Mouse (Mus musculus): ENCODE data around the gene A430078G23Rik. TPM values are rescaled to one million over a fixed set of nuclear protein-coding genes. Genes with fewer than 3 reads are reported as not detected.

The A430078G23Rik gene
- polyA plus RNA-seq, 1 experiment from 2014 or later: 0.87 TPM

Other genes starting within 250 kb of the A430078G23Rik start
- gene Insr, start 73.8 kb upstream of the A430078G23Rik start, polyA plus RNA-seq (2016; fragmentation: Nextera tagmentation; extraction: Ambion mirVana): 18.1 and 20.1 TPM in 2 replicates
- gene Arhgef18, start 39.6 kb downstream of the A430078G23Rik start, polyA plus RNA-seq (2016; fragmentation: Nextera tagmentation; extraction: Ambion mirVana): 4.1 and 4.4 TPM in 2 replicates
- gene Pex11g, start 114.3 kb downstream of the A430078G23Rik start, polyA plus RNA-seq (2016; fragmentation: Nextera tagmentation; extraction: Ambion mirVana): 3.4 and 3.6 TPM in 2 replicates
- gene Tex45, start 117.4 kb downstream of the A430078G23Rik start, polyA plus RNA-seq (2016; fragmentation: Nextera tagmentation; extraction: Ambion mirVana): 0.08 TPM in 1 of 2 replicates, not detected in the other
- 7.9 and 8.1 TPM in 2 replicates for gene Zfp358, start 139.7 kb downstream of the A430078G23Rik start, polyA plus RNA-seq (2016; fragmentation: Nextera tagmentation; extraction: Ambion mirVana)
- gene Mcoln1, start 147.0 kb downstream of the A430078G23Rik start, polyA plus RNA-seq (2016; fragmentation: Nextera tagmentation; extraction: Ambion mirVana): 25.7 and 26.9 TPM in 2 replicates
- gene Pnpla6, start 162.0 kb downstream of the A430078G23Rik start, polyA plus RNA-seq (2016; fragmentation: Nextera tagmentation; extraction: Ambion mirVana): 14.7 and 17.1 TPM in 2 replicates
- 2.3 and 2.9 TPM in 2 replicates for gene C330021F23Rik, start 214.6 kb downstream of the A430078G23Rik start, polyA plus RNA-seq (2016; fragmentation: Nextera tagmentation; extraction: Ambion mirVana)
- gene Camsap3, start 233.9 kb downstream of the A430078G23Rik start, polyA plus RNA-seq (2016; fragmentation: Nextera tagmentation; extraction: Ambion mirVana): 2.0 and 2.2 TPM in 2 replicates